Mouse (Mus musculus): ENCODE measurements around the gene Thap11. TPM values are rescaled to one million over a fixed set of nuclear protein-coding genes. Genes with fewer than 3 reads are reported as not detected.

The Thap11 gene
- polyA plus RNA-seq (2015; fragmentation: Nextera tagmentation; extraction: Ambion mirVana) = 61.6 and 63.3 TPM in 2 replicates

DNA sequence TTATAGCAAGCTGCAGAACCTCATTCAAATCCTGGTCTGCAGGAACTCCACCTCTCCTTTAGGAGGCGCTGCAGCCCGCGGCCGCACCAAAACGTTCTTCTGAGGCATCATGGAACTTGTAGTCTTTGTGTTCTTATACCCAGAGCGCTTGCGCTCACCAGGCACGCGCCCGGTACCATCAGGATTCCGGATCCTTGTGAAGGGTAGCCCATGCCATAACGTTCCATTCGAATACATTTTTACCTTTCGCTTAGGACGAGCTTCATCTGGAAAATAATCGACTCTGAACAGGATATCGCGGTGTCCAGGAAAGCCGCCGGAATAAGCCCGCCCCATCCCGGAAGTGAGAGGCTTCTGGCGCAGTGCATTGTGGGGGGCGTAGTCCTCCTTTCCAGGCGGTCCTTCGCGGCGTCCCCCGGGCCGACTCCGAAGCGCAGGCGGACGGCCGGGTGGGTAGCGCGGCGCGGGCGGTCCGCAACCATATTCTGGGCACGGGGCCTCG lies at the start of gene Thap11:
TSS of gene Thap11 (plus strand) at position 418 of the 502 bp plus-strand sequence.
- H3K4me1 ChIP-seq = peaks cover 33% of the 10 kb centered on the region
- H3K36me3 ChIP-seq = peaks cover 5% of the 10 kb centered on the region; the same call in 1 of the 2 replicates
- H3K4me3 ChIP-seq (replicated peaks) = peak within 1 kb of the TSS; percentile 87
- H3K27me3 ChIP-seq (replicated peaks) = no peaks in the 10 kb centered on the region
- peak within 1 kb of the TSS; percentile 87 for H3K27ac ChIP-seq
- peak; percentile 90 for ATAC-seq (ENCODE audit: insufficient read depth, low FRiP score, low read depth)
- H3K9ac ChIP-seq = peak within 1 kb of the TSS; percentile 77
- peak within 1 kb of the TSS; percentile 77 for H3K4me2 ChIP-seq
- no peaks in the 10 kb centered on the region for H3K9me3 ChIP-seq
- WGBS = under 1% methylated on average over 42 of the region's 43 CpGs

DNA sequence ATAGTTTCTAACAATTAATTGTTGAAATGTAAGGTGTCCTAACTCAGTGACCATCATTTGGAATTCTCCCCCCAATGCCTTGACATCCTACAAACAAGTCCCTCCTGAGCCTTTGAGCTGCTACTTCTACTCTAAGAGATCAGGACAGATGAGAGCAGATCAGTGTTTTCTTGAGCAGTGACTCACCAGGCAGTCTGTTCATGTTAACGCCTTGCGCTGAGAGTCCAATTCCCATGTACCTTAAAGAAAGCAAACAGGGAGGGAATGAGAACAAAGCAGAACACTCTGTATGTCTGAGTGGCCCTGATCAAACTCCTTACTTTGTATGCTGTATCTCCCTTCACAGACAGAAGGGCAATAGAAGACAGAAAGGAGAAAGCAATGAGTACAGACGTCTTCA lies 49.6 kb upstream of the Thap11 start:
- Histone ChIP-seq H3K27ac (peak overlapping the region; percentile 65), H3K9ac (no peak overlapping the region), H3K36me3 (0 out of 2 replicates have a peak, but pooled peaks cover 3% of the 10 kb centered on the region), H3K27me3 (replicated peaks) (no peaks in the 10 kb centered on the region), H3K4me3 (replicated peaks) (no peak overlapping the region), H3K4me1 (no peaks in the 10 kb centered on the region), H3K4me2 (no peak overlapping the region), H3K9me3 (no peaks in the 10 kb centered on the region)
- no peak for ATAC-seq (ENCODE audit: insufficient read depth, low FRiP score, low read depth)
- 72% methylated on average over 3 of the region's 3 CpGs for WGBS

DNA sequence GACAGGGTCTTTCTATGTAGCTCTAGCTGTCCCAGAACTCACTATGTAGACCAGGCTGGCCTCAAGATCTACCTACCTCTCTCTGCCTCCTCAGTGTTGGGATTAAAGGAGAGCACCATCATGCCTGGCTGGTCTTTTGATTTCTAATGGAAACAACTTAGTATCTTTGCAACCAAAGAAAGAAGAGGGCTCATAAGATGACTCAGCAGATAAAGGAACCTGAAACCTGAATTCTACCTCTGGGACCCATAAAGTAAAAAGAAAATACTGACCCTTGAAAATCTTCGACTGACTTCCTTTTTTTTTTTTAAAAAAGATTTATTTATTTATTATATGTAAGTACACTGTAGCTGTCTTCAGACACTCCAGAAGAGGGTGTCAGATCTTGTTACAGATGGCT lies 49.0 kb upstream of the Thap11 start:
- no peak overlapping the region for H3K9ac ChIP-seq
- 71% methylated on average over 1 of the region's 1 CpGs for WGBS
- H3K4me1 ChIP-seq = 0 out of 2 replicates have a peak, but pooled peaks cover 2% of the 10 kb centered on the region
- H3K4me3 ChIP-seq (replicated peaks) = no peak overlapping the region
- no peak overlapping the region for H3K4me2 ChIP-seq
- ATAC-seq (ENCODE audit: insufficient read depth, low FRiP score, low read depth) = no peak
- peak overlapping the region; percentile 65; the same call in 1 of the 2 replicates for H3K27ac ChIP-seq
- H3K36me3 ChIP-seq = 0 out of 2 replicates have a peak, but pooled peaks cover 3% of the 10 kb centered on the region
- H3K27me3 ChIP-seq (replicated peaks) = no peaks in the 10 kb centered on the region
- no peaks in the 10 kb centered on the region for H3K9me3 ChIP-seq

DNA sequence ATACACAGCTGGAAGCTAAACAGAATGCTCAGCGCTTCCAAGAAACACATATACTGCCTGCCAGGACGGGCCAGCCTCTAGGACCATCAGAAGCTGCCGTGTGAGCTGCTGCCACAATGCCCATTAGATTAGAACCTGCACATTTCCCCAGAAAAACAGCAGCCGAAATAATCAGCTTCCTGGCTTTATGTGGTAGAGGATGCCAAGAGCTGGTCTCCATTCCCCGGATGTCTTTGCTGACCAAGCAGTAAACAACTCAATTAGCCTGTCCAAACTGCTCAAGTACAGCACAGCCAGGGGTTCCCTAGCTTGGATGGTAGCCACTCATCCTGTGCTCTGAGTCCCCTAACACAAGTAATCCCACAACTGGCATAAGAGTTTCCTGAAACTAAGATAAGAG lies 47.2 kb upstream of the Thap11 start:
- WGBS = 77% methylated on average over 5 of the region's 5 CpGs

DNA sequence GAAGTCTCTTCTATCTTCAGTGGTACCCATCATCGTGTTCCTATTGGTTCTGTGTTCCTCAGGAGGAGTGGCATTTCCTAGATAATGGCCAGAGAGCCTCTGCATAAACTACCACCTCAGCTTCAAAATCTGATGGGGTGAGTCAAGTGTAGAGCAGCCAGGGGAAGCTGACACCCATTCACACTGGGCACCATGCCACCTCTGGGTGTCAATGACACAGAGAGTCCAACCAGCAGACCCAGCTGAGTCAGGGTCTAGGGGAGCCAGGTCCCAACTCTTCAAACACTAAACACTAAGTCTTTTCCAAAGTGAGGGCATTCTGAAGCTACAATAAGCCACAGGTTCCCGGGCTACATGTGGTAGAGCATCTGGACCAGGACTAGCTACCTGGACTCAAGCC lies 46.5 kb upstream of the Thap11 start:
- no peak overlapping the region for H3K4me2 ChIP-seq
- H3K36me3 ChIP-seq = 0 out of 2 replicates have a peak, but pooled peaks cover 3% of the 10 kb centered on the region
- H3K9ac ChIP-seq = no peak overlapping the region
- no peaks in the 10 kb centered on the region for H3K9me3 ChIP-seq
- no peaks in the 10 kb centered on the region for H3K27me3 ChIP-seq (replicated peaks)
- H3K27ac ChIP-seq = no peak overlapping the region
- no peak for ATAC-seq (ENCODE audit: insufficient read depth, low FRiP score, low read depth)
- 0 out of 2 replicates have a peak, but pooled peaks cover 2% of the 10 kb centered on the region for H3K4me1 ChIP-seq
- 84% methylated on average over 2 of the region's 2 CpGs for WGBS
- H3K4me3 ChIP-seq (replicated peaks) = no peak overlapping the region

More for the DNA sequence above, 47.2 kb upstream of the Thap11 start:
- H3K27me3 ChIP-seq (replicated peaks) = no peaks in the 10 kb centered on the region
- 0 out of 2 replicates have a peak, but pooled peaks cover 3% of the 10 kb centered on the region for H3K36me3 ChIP-seq
- H3K9me3 ChIP-seq = no peaks in the 10 kb centered on the region
- H3K4me1 ChIP-seq = 0 out of 2 replicates have a peak, but pooled peaks cover 2% of the 10 kb centered on the region
- no peak overlapping the region for H3K4me3 ChIP-seq (replicated peaks)
- no peak overlapping the region for H3K27ac ChIP-seq
- no peak overlapping the region for H3K4me2 ChIP-seq
- ATAC-seq (ENCODE audit: insufficient read depth, low FRiP score, low read depth) = no peak
- H3K9ac ChIP-seq = no peak overlapping the region

DNA sequence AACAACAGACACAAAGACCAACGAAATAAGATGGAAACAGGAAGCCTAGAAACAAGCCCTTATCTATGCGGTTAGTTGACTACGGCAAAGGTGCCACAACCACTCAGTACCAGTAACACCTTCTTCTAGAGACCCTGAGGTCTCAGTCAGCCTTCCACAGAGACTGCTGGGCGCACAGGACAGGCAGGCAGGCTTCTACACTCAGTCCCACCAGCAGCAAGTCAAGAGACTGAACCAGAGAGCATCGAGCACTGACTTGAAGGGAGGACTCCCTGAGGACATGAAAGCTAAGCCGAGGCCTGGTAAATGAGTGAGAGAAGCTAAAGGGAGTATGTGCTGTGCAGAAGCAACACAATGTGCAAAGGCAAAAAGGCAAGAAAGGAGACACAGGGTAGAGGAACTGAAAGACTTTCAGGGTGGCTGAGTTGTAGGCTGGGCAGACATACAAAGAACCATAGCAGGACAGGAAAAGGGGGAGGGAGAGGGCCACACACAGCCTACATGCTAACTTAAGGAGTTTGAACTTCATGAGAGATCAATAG lies 44.6 kb upstream of the Thap11 start:
- Histone ChIP-seq H3K9me3 (no peaks in the 10 kb centered on the region), H3K9ac (no peak overlapping the region), H3K27me3 (replicated peaks) (no peaks in the 10 kb centered on the region), H3K36me3 (0 out of 2 replicates have a peak, but pooled peaks cover 3% of the 10 kb centered on the region), H3K4me2 (no peak overlapping the region), H3K4me1 (0 out of 2 replicates have a peak, but pooled peaks cover 2% of the 10 kb centered on the region), H3K4me3 (replicated peaks) (no peak overlapping the region), H3K27ac (no peak overlapping the region)
- 84% methylated on average over 6 of the region's 6 CpGs for WGBS
- no peak for ATAC-seq (ENCODE audit: insufficient read depth, low FRiP score, low read depth)

DNA sequence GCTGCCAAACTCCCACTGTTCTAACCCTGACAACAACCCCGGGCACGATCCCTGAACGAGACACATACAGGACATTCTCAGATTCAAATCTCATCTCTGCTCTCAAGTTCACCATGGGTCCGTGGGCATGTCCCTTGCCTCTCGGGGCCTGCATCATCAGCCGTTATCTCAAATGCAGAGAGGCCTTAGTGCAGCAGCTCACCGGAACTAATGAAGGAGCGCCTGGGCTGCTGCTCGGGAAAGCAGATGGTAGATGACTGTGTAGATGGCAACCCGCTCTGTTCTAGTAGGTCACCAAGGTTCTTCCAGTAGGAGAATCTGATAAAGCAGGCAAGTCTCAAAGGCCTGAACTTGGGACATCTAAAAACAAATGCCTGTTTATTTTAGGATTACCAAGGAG lies 43.9 kb upstream of the Thap11 start:
- 0 out of 2 replicates have a peak, but pooled peaks cover 2% of the 10 kb centered on the region for H3K4me1 ChIP-seq
- H3K9me3 ChIP-seq = no peaks in the 10 kb centered on the region
- no peak overlapping the region for H3K9ac ChIP-seq
- ATAC-seq (ENCODE audit: insufficient read depth, low FRiP score, low read depth) = no peak
- no peak overlapping the region for H3K4me2 ChIP-seq
- H3K27ac ChIP-seq = no peak overlapping the region
- H3K4me3 ChIP-seq (replicated peaks) = no peak overlapping the region
- no peaks in the 10 kb centered on the region for H3K27me3 ChIP-seq (replicated peaks)
- WGBS = 84% methylated on average over 10 of the region's 10 CpGs
- 0 out of 2 replicates have a peak, but pooled peaks cover 3% of the 10 kb centered on the region for H3K36me3 ChIP-seq

DNA sequence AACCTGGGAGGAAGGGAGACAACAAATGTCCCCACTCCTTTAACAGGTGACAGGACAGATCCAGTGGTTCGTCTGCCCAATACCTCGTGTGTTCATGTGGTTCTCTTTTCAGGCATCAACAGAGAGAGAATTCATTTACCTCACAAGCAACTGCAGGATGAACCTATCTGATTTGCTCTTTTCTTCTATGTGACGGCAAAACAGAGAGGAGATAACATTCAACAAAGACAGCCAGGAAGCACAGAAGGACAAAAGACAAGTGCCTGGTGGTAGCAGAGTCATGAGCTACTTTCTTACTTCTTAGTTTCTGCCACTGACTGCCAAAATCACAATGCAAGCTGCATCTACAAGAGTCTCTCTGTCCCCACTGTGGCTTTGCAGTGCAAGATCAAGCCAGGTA lies 43.4 kb upstream of the Thap11 start:
- Histone ChIP-seq H3K27me3 (replicated peaks) (no peaks in the 10 kb centered on the region), H3K9ac (no peak overlapping the region), H3K27ac (peak overlapping the region; percentile 13; the same call in 1 of the 2 replicates), H3K4me3 (replicated peaks) (no peak overlapping the region), H3K4me2 (no peak overlapping the region), H3K36me3 (0 out of 2 replicates have a peak, but pooled peaks cover 3% of the 10 kb centered on the region), H3K4me1 (0 out of 2 replicates have a peak, but pooled peaks cover 2% of the 10 kb centered on the region), H3K9me3 (no peaks in the 10 kb centered on the region)
- no peak for ATAC-seq (ENCODE audit: insufficient read depth, low FRiP score, low read depth)
- 60% methylated on average over 3 of the region's 3 CpGs for WGBS

DNA sequence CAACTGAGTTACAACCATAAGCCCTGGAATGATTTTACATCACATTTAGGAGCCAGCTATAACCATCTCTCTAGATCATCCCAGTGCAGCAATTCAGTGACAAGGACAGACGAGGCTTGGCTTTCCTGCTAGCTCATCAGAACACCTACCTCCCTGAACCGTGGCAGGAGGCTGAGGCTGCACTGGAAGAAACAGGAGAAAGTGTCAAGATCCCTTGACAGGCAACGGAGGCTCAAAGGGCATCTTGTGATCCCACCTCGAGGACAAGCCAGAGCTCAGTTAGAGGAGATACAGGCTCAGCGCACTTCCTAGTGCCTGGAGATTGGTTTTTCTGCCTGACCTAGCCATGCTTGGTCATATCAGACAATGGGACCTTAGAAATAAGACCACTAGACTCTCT lies 42.4 kb upstream of the Thap11 start:
- no peaks in the 10 kb centered on the region for H3K9me3 ChIP-seq
- H3K27me3 ChIP-seq (replicated peaks) = no peaks in the 10 kb centered on the region
- 0 out of 2 replicates have a peak, but pooled peaks cover 3% of the 10 kb centered on the region for H3K36me3 ChIP-seq
- no peak overlapping the region for H3K9ac ChIP-seq
- H3K4me1 ChIP-seq = 0 out of 2 replicates have a peak, but pooled peaks cover 2% of the 10 kb centered on the region
- H3K27ac ChIP-seq = no peak overlapping the region
- WGBS = 88% methylated on average over 5 of the region's 5 CpGs
- H3K4me2 ChIP-seq = no peak overlapping the region
- H3K4me3 ChIP-seq (replicated peaks) = no peak overlapping the region
- ATAC-seq (ENCODE audit: insufficient read depth, low FRiP score, low read depth) = no peak

DNA sequence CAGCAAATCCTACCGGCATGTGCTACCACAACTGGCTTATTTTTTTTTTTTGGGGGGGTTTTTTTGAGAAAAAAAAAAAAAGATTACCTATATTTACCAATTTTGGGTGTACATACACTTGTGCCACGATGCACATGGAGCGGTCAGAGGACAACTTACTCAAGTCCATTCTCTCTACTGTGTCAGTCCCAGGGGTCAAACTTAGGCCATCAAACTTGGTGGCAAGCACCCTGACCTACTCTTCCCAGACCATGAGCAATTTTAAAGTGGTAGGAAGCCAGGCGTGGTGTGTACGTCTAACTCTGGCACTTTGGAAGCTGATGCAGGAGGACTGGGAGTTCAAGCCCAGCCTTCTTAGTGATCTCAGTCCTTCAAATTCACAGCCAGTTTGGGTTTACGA lies 41.7 kb upstream of the Thap11 start:
- Histone ChIP-seq H3K36me3 (0 out of 2 replicates have a peak, but pooled peaks cover 3% of the 10 kb centered on the region), H3K9ac (no peak overlapping the region), H3K27ac (no peak overlapping the region), H3K9me3 (no peaks in the 10 kb centered on the region), H3K27me3 (replicated peaks) (no peaks in the 10 kb centered on the region), H3K4me1 (0 out of 2 replicates have a peak, but pooled peaks cover 2% of the 10 kb centered on the region), H3K4me3 (replicated peaks) (no peak overlapping the region), H3K4me2 (no peak overlapping the region)
- ATAC-seq (ENCODE audit: insufficient read depth, low FRiP score, low read depth) = no peak
- 95% methylated on average over 6 of the region's 6 CpGs for WGBS

DNA sequence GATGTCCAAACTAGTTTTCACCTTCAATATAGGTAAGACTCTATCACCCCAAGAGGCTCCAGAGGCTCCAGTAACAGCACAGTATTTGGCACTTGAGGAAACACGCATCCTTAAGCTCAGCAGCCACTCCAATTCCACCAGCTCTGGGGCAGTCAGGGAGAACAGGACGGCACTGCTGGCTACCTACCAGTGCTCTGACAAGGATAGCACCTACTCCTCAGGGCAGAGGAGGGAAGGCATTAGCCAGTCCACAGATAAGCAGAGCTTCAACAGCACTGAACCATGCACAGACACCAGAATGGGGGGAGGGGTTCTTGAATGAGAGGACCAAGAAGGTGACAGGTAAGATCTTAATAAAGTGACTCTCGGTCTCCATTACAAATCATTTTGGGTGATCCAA lies 35.3 kb upstream of the Thap11 start:
- WGBS = 87% methylated on average over 3 of the region's 3 CpGs
- no peak for ATAC-seq (ENCODE audit: insufficient read depth, low FRiP score, low read depth)
- no peak overlapping the region for H3K4me2 ChIP-seq

DNA sequence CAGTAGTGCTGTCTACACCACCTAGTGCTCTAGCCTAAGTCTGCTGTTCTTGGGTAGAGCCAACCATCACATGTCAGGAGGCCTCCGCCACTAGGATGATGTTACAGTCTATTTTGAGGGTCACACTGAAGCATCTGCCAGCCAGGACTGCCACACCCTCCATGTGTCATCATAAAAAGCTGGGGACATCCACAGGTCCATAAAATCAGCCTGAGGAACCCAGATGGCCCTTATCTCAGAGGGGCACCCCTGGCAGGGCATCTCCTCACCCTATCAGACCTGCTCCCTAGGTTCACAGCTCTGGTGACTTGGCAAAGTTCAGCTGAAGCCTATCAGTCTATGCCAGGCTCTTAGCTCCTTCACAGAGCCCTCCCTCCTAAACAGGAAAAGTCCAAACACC lies 34.0 kb upstream of the Thap11 start:
- Histone ChIP-seq H3K27ac (no peak overlapping the region; the same call in 1 of the 2 replicates), H3K36me3 (peaks cover 33% of the 10 kb centered on the region), H3K27me3 (replicated peaks) (no peaks in the 10 kb centered on the region), H3K4me2 (no peak overlapping the region), H3K4me3 (replicated peaks) (no peak overlapping the region), H3K9ac (no peak overlapping the region), H3K9me3 (no peaks in the 10 kb centered on the region), H3K4me1 (0 out of 2 replicates have a peak, but pooled peaks cover 2% of the 10 kb centered on the region)
- WGBS = 90% methylated on average over 1 of the region's 1 CpGs
- ATAC-seq (ENCODE audit: insufficient read depth, low FRiP score, low read depth) = peak; percentile 97

More for the DNA sequence above, 35.3 kb upstream of the Thap11 start:
- no peak overlapping the region for H3K4me3 ChIP-seq (replicated peaks)
- H3K4me1 ChIP-seq = no peaks in the 10 kb centered on the region
- H3K9me3 ChIP-seq = no peaks in the 10 kb centered on the region
- no peak overlapping the region for H3K27ac ChIP-seq
- H3K9ac ChIP-seq = no peak overlapping the region
- peaks cover 31% of the 10 kb centered on the region for H3K36me3 ChIP-seq
- no peaks in the 10 kb centered on the region for H3K27me3 ChIP-seq (replicated peaks)

All from stomach, embryonic 15.5 days (tissue).